Mouse (Mus musculus): ENCODE measurements around the gene Esr1. TPM values are rescaled to one million over a fixed set of nuclear protein-coding genes. Genes with fewer than 3 reads are reported as not detected.
"Not testable (repeated sequence)": the region's sequence is repeated elsewhere in the genome, so short reads cannot be mapped to it uniquely, and the experiment has no call there.

Gene Esr1
- polyA plus RNA-seq, 1 experiment, result 0.40 TPM

DNA sequence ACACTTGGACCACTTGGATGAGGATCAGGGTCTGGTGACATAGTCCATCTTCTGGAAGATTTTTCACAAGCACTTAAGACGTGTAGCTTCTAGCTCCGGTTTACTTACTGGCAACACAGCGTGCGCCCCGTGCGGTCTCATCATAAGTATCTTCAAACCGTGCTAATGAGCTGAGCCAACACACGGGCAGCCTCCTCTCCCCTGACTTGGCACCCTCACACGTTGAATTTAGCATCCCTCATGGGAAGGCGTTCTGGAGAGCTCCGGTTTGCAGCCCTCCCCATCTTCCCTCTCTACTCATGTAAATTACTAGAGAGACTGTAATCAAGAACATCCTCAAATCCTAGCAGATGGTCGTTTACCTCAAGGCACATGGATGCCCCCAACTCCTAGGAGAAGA is 12.5 kb upstream of the Esr1 start:
- no peak for TF ChIP-seq MAX (IDR thresholded peaks at IDR 0.05)
- TF ChIP-seq MYOG (IDR thresholded peaks at IDR 0.05; ENCODE audit: control insufficient read depth, extremely low read depth, insufficient read length), result no peak
- H3K79me2 ChIP-seq (ENCODE audit: control insufficient read depth, insufficient read depth), result no peaks in the 10 kb centered on the region
- H3K4me3 ChIP-seq (ENCODE audit: insufficient read depth, poor library complexity, severe bottlenecking), result no peak overlapping the region
- peaks cover 4% of the 10 kb centered on the region for H3K27me3 ChIP-seq (ENCODE audit: control insufficient read depth, insufficient read depth, insufficient read length)
- H3K36me3 ChIP-seq (ENCODE audit: control insufficient read depth, insufficient read depth), result no peaks in the 10 kb centered on the region
- H3K79me3 ChIP-seq (ENCODE audit: low read depth), result no peaks in the 10 kb centered on the region
- H3ac ChIP-seq (ENCODE audit: control insufficient read depth, insufficient read length, low read depth), result no peak overlapping the region

DNA sequence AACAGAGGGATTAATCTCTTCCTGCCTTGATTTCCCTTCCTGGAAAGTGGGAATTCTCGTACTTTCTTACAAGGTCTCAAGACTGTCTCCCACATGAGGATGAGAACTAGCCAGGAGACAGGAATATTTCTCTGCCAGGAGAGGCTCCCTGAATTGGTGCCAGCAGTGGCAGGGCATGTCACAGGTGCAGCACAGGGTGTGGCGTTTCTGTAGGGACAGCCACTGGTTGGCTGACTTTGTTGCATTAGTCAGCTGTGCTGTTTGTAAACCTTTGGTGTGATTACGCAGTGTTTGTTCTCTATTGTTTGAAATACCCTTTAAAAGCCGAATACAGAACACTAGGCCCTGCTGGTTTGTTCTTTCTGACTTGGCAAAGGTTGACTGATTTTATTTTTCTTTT is 11.8 kb upstream of the Esr1 start:
- H3K36me3 ChIP-seq (ENCODE audit: control insufficient read depth, insufficient read depth), result no peaks in the 10 kb centered on the region
- H3K79me3 ChIP-seq (ENCODE audit: low read depth), result no peaks in the 10 kb centered on the region
- no peak overlapping the region for H3K4me3 ChIP-seq (ENCODE audit: insufficient read depth, poor library complexity, severe bottlenecking)
- H3K27me3 ChIP-seq (ENCODE audit: control insufficient read depth, insufficient read depth, insufficient read length), result peaks cover 4% of the 10 kb centered on the region
- no peak overlapping the region for H3ac ChIP-seq (ENCODE audit: control insufficient read depth, insufficient read length, low read depth)
- no peaks in the 10 kb centered on the region for H3K79me2 ChIP-seq (ENCODE audit: control insufficient read depth, insufficient read depth)
- no peak for TF ChIP-seq USF1 (IDR thresholded peaks at IDR 0.05; ENCODE audit: low read depth)
- TF ChIP-seq CTCF (IDR thresholded peaks at IDR 0.05; ENCODE audit: control insufficient read depth, insufficient read depth, insufficient read length), result no peak
- TF ChIP-seq CEBPB (IDR thresholded peaks at IDR 0.05; ENCODE audit: low read depth), result no peak
- no peak for TF ChIP-seq MYOD1 (IDR thresholded peaks at IDR 0.05; ENCODE audit: control insufficient read depth, insufficient read length, low read depth)
- TF ChIP-seq FOSL1 (IDR thresholded peaks at IDR 0.05; ENCODE audit: insufficient read depth, low read length, poor library complexity, severe bottlenecking), result no peak
- TF ChIP-seq MAX (IDR thresholded peaks at IDR 0.05), result no peak
- no peak for TF ChIP-seq MYOG (IDR thresholded peaks at IDR 0.05; ENCODE audit: control insufficient read depth, extremely low read depth, insufficient read length)

DNA sequence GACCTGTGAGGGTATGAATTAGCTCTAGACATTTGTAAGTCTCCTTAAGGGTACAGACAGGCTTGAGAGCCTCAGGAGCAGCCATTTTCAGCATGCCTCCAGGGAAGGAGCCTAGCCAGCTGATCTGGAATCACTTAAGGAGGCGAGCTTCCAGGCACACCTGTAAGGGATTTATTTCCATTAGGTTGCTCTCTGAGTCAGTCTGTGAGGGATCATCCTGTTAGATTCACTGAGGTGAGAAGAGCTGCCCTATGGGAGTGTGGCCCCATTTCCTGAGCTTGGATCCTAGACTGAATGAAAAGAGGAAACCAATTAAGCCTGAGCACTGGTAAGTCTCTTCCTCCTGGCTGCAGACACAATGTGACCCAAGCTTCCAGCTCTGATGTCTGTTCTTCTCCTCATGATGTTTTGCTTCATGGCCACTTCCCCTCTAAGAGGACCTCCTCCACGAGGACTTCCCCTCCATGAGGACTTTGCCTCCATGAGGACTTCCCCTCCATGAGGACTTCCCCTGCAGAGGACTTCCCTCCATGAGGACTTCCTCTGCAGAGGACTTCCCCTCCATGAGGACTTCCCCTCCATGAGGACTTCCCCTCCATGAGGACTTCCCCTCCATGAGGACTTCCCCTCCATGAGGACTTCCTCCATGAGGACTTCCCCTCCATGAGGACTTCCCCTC is 10.5 kb upstream of the Esr1 start:
- no peaks in the 10 kb centered on the region for H3K79me3 ChIP-seq (ENCODE audit: low read depth)
- H3K79me2 ChIP-seq (ENCODE audit: control insufficient read depth, insufficient read depth), result no peaks in the 10 kb centered on the region
- TF ChIP-seq MYOG (IDR thresholded peaks at IDR 0.05; ENCODE audit: control insufficient read depth, extremely low read depth, insufficient read length) (no peak), CEBPB (IDR thresholded peaks at IDR 0.05; ENCODE audit: low read depth) (no peak), MAX (IDR thresholded peaks at IDR 0.05) (no peak), FOSL1 (IDR thresholded peaks at IDR 0.05; ENCODE audit: insufficient read depth, low read length, poor library complexity, severe bottlenecking) (no peak), USF1 (IDR thresholded peaks at IDR 0.05; ENCODE audit: low read depth) (no peak), CTCF (IDR thresholded peaks at IDR 0.05; ENCODE audit: control insufficient read depth, insufficient read depth, insufficient read length) (no peak), MYOD1 (IDR thresholded peaks at IDR 0.05; ENCODE audit: control insufficient read depth, insufficient read length, low read depth) (no peak)
- H3K4me3 ChIP-seq (ENCODE audit: insufficient read depth, poor library complexity, severe bottlenecking), result no peak overlapping the region
- no peak overlapping the region for H3ac ChIP-seq (ENCODE audit: control insufficient read depth, insufficient read length, low read depth)
- peaks cover 4% of the 10 kb centered on the region for H3K27me3 ChIP-seq (ENCODE audit: control insufficient read depth, insufficient read depth, insufficient read length)
- H3K36me3 ChIP-seq (ENCODE audit: control insufficient read depth, insufficient read depth), result no peaks in the 10 kb centered on the region

DNA sequence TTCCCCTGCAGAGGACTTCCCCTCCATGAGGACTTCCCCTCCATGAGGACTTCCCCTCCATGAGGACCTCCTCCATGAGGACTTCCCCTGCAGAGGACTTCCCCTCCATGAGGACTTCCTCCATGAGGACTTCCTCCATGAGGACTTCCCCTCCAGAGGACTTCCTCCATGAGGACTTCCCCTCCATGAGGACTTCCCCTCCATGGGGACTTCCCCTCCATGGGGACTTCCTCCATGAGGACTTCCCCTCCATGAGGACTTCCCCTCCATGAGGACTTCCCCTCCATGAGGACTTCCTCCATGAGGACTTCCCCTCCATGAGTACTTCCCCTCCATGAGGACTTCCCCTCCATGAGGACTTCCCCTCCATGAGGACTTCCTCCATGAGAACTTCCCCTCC is 9.8 kb upstream of the Esr1 start:
- H3ac ChIP-seq (ENCODE audit: control insufficient read depth, insufficient read length, low read depth); H3K79me2 ChIP-seq (ENCODE audit: control insufficient read depth, insufficient read depth); H3K27me3 ChIP-seq (ENCODE audit: control insufficient read depth, insufficient read depth, insufficient read length); H3K79me3 ChIP-seq (ENCODE audit: low read depth); H3K4me3 ChIP-seq (ENCODE audit: insufficient read depth, poor library complexity, severe bottlenecking); H3K36me3 ChIP-seq (ENCODE audit: control insufficient read depth, insufficient read depth): not testable (repeated sequence)

DNA sequence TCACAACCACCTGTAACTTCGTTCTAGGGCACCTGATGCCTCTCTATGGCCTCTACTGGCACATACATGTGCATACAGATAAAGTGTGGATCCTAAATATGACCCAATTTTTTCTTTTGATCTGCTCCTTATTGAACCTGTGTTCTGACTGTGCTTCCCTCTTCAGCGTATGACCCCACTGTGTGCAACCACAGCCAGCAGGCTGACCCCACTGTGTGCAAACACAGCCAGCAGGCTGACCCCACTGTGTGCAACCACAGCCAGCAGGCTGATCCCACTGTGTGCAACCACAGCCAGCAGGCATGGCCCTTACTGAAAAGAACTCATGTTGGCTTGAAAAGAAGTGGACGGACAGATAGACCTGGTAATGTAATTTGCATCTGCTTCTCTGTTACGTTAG is 8.9 kb upstream of the Esr1 start:
- no peaks in the 10 kb centered on the region for H3K79me2 ChIP-seq (ENCODE audit: control insufficient read depth, insufficient read depth)
- H3K4me3 ChIP-seq (ENCODE audit: insufficient read depth, poor library complexity, severe bottlenecking), result no peak overlapping the region
- no peaks in the 10 kb centered on the region for H3K79me3 ChIP-seq (ENCODE audit: low read depth)
- H3ac ChIP-seq (ENCODE audit: control insufficient read depth, insufficient read length, low read depth), result no peak overlapping the region
- H3K27me3 ChIP-seq (ENCODE audit: control insufficient read depth, insufficient read depth, insufficient read length), result peaks cover 4% of the 10 kb centered on the region
- TF ChIP-seq MYOD1 (IDR thresholded peaks at IDR 0.05; ENCODE audit: control insufficient read depth, insufficient read length, low read depth), result no peak
- TF ChIP-seq FOSL1 (IDR thresholded peaks at IDR 0.05; ENCODE audit: insufficient read depth, low read length, poor library complexity, severe bottlenecking), result no peak
- TF ChIP-seq USF1 (IDR thresholded peaks at IDR 0.05; ENCODE audit: low read depth), result no peak
- no peak for TF ChIP-seq MAX (IDR thresholded peaks at IDR 0.05)
- TF ChIP-seq CEBPB (IDR thresholded peaks at IDR 0.05; ENCODE audit: low read depth), result no peak
- TF ChIP-seq CTCF (IDR thresholded peaks at IDR 0.05; ENCODE audit: control insufficient read depth, insufficient read depth, insufficient read length), result no peak
- TF ChIP-seq MYOG (IDR thresholded peaks at IDR 0.05; ENCODE audit: control insufficient read depth, extremely low read depth, insufficient read length), result no peak
- no peaks in the 10 kb centered on the region for H3K36me3 ChIP-seq (ENCODE audit: control insufficient read depth, insufficient read depth)

DNA sequence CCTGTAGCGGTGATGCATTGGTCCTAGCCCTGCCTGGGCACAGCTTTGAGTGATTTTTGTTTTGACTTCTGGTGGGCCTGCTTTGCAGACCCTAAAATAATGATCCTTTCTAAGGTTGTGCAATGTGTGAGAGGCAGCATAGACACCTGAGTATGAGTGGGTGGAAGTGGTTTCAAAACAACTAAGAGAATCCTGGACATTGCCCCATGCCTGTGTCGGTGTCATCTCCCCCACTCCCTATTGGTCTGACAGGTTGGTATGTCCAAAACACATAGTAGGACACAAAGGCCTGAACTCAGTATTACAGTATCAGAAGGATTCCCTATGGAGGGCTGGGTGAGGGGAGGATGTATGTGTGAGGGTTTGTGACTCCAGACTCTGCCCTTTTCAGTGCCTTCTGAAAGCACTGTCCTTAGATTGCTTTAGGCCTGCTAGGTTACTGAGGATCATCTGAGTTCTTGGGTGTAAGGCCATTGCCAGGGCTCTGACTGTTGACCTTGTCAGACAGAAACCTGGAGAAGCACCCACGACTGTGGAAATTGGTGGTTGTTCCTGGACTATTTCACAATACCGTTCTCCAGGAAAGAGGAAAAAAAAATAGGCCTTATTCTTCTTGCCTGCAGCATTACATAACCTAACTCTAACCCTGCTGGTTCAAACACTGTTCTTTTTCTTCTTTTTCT is 6.7 kb upstream of the Esr1 start:
- Histone ChIP-seq H3ac (ENCODE audit: control insufficient read depth, insufficient read length, low read depth) (no peak overlapping the region), H3K79me2 (ENCODE audit: control insufficient read depth, insufficient read depth) (no peaks in the 10 kb centered on the region), H3K36me3 (ENCODE audit: control insufficient read depth, insufficient read depth) (no peaks in the 10 kb centered on the region), H3K27me3 (ENCODE audit: control insufficient read depth, insufficient read depth, insufficient read length) (peaks cover 4% of the 10 kb centered on the region), H3K4me3 (ENCODE audit: insufficient read depth, poor library complexity, severe bottlenecking) (no peak overlapping the region), H3K79me3 (ENCODE audit: low read depth) (no peaks in the 10 kb centered on the region)
- TF ChIP-seq CTCF (IDR thresholded peaks at IDR 0.05; ENCODE audit: control insufficient read depth, insufficient read depth, insufficient read length) (no peak), CEBPB (IDR thresholded peaks at IDR 0.05; ENCODE audit: low read depth) (no peak), MYOG (IDR thresholded peaks at IDR 0.05; ENCODE audit: control insufficient read depth, extremely low read depth, insufficient read length) (no peak), MYOD1 (IDR thresholded peaks at IDR 0.05; ENCODE audit: control insufficient read depth, insufficient read length, low read depth) (no peak), FOSL1 (IDR thresholded peaks at IDR 0.05; ENCODE audit: insufficient read depth, low read length, poor library complexity, severe bottlenecking) (no peak), USF1 (IDR thresholded peaks at IDR 0.05; ENCODE audit: low read depth) (no peak), MAX (IDR thresholded peaks at IDR 0.05) (no peak)
